Mouse (Mus musculus): Measurements from ENCODE around the gene Orm3. TPM values are rescaled to one million over a fixed set of nuclear protein-coding genes. Genes with fewer than 3 reads are reported as not detected.

Gene Orm3
- total RNA-seq (2012; rRNA removed) (not detected in 2 replicates), total RNA-seq (2014; rRNA removed) (not detected in 2 replicates), polyA plus RNA-seq (2012; ENCODE audit: insufficient read length, low read depth) (0.30 and 0.33 TPM in 2 replicates)

DNA sequence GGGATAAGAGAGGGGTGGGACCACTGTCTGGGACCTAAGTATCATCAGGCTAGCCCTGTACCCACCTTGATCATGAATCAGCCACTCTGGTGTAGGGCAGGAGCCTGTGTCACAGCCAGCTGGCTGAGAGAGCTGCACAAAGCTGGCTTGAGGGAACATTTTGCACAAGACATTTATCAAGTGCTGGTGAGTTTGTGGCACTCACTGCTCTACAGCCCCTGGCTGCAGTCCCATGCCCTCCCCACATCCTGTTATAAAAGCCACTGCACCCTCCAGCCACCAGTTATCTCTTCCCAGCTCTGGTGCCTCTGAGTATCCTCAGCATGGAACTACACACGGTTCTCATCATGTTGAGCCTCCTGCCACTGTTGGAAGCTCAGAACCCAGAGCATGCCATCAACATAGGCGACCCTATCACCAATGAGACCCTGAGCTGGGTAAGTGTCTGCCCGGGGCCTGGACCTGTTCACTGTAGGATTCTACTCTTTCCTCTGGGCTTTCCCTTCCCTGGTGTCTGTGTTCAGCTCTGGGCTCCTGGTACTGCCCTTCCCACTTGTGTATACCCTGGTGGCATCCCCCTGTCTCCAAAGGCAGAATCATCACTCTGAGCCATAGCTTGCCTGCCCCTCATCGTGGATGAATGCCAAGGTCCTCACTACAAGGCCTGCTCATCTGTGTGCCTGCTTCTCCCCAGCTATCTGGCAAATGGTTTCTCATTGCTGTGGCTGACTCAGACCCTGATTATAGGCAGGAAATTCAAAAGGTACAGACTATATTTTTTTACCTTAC lies at the start of gene Orm3:
TSS of gene Orm3 (plus strand) at position 286 of the 789 bp plus-strand sequence.
- no peak within 1 kb of the TSS for H3K27ac ChIP-seq (ENCODE audit: insufficient read depth, low read depth)
- in situ Hi-C loops (cut with MboI; ENCODE audit: low pct_ligation_motif_present, low pct_unique_long_range_greater_than_20kb, low sequenced_read_pairs) (loop anchor here (10.0 kb wide), 1 partner anchor 49 kb away; the partner anchor contains the start of gene Akna), dilution Hi-C loops (cut with MboI; ENCODE audit: extremely low pct_ligation_motif_present, extremely low pct_unique_long_range_greater_than_20kb, low sequenced_read_pairs) (no loop called here)
- DNase-seq (ENCODE audit: extremely low read depth): no peak
- no peak within 1 kb of the TSS for H3K4me3 ChIP-seq (replicated peaks in 1 of 3; ENCODE audit: low read depth in 2 of 3, low read length in 2 of 3, poor library complexity in 1 of 3)
- peaks cover 21 to 26% of the 10 kb centered on the region in 2 experiments for H3K4me1 ChIP-seq (ENCODE audit: control insufficient read depth in 1 of 2, insufficient read depth in 2 of 2)
- no peak within 1 kb of the TSS for H3K4me2 ChIP-seq (ENCODE audit: insufficient read depth, low read depth, poor library complexity, severe bottlenecking)
- no peak for TF ChIP-seq ETS1 (conservative IDR thresholded peaks at IDR 0.05; ENCODE audit: low read depth, low read length)
- TF ChIP-seq PAX5 (IDR thresholded peaks at IDR 0.05; ENCODE audit: low read length): no peak
- TF ChIP-seq MAX (IDR thresholded peaks at IDR 0.05; ENCODE audit: low read length): no peak
- no peak for TF ChIP-seq BHLHE40 (IDR thresholded peaks at IDR 0.05; ENCODE audit: low read depth, low read length)
- no peaks in the 10 kb centered on the region for H3K79me2 ChIP-seq (replicated peaks; ENCODE audit: control insufficient read depth, extremely low read depth, insufficient read depth, poor library complexity, severe bottlenecking)
- peaks cover 14 to 22% of the 10 kb centered on the region in 2 experiments for H3K36me3 ChIP-seq (replicated peaks in 1 of 2; ENCODE audit: control insufficient read depth in 1 of 2, insufficient read depth in 1 of 2, low read length in 1 of 2)
- H3K9ac ChIP-seq (ENCODE audit: insufficient read depth, low read depth): no peak within 1 kb of the TSS
- H3K27me3 ChIP-seq (replicated peaks): no peaks in the 10 kb centered on the region
- no peaks in the 10 kb centered on the region for H3K9me3 ChIP-seq (replicated peaks; ENCODE audit: low read length)

DNA sequence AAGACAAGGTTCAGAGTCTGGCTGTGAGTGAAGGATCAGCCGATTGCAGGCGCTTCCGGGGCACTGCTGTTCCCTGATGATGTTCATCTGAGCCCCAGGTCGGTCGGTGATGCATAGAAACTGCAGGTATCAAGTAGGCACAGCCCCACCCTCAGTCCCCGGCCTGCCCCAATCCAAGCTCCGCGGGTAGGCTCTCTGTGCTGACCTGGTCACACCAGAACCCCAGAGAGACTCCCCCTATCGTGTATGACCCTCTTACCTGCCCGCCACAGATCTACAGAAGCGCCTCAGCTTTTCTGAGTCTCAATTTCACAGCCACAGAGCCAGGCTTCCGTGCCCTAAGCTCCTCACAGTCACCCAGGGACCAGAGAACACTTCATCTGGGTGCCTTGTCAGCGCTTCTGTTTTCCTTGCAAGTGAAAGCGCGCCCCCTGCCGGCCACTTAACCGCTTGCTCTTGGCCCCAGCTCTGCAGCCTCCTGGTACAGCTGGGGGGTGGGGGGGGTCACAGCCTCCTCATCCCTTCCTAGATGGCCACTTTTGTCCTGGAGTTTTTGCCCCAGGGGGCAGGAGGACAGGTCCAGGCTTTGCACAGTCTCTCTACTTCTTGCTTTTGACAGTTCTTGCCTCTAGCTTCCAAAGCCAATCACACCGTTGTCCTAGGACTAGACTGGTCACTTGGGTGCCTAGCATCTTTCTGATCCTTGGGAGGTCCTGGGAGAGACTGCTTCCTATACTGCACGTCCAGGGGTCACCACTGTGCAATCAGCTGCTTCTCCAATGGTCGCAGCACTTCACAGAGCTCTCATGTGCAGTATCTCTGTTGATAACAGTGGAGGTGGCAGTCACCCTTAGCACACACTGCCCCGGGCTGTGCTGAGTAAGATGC lies 48.5 kb upstream of the Orm3 start:
- H3K27ac ChIP-seq (ENCODE audit: insufficient read depth, low read depth): no peak overlapping the region
- H3K4me3 ChIP-seq (replicated peaks in 1 of 3; ENCODE audit: low read depth in 2 of 3, low read length in 2 of 3, poor library complexity in 1 of 3): no peak overlapping the region
- peaks cover 3 to 4% of the 10 kb centered on the region in 2 experiments; a peak in 1 of 4 replicates for H3K4me1 ChIP-seq (ENCODE audit: control insufficient read depth in 1 of 2, insufficient read depth in 2 of 2)
- no peaks in the 10 kb centered on the region for H3K36me3 ChIP-seq (replicated peaks in 1 of 2; ENCODE audit: control insufficient read depth in 1 of 2, insufficient read depth in 1 of 2, low read length in 1 of 2)
- peak; percentile 76 for DNase-seq (ENCODE audit: extremely low read depth)
- no peak overlapping the region for H3K9ac ChIP-seq (ENCODE audit: insufficient read depth, low read depth)
- peaks cover 94% of the 10 kb centered on the region for H3K27me3 ChIP-seq (replicated peaks)
- dilution Hi-C loops (cut with MboI; ENCODE audit: extremely low pct_ligation_motif_present, extremely low pct_unique_long_range_greater_than_20kb, low sequenced_read_pairs) (no loop called here), in situ Hi-C loops (cut with MboI; ENCODE audit: low pct_ligation_motif_present, low pct_unique_long_range_greater_than_20kb, low sequenced_read_pairs) (no loop called here)
- H3K79me2 ChIP-seq (replicated peaks; ENCODE audit: control insufficient read depth, extremely low read depth, insufficient read depth, poor library complexity, severe bottlenecking): no peaks in the 10 kb centered on the region
- H3K4me2 ChIP-seq (ENCODE audit: insufficient read depth, low read depth, poor library complexity, severe bottlenecking): no peak overlapping the region
- H3K9me3 ChIP-seq (replicated peaks; ENCODE audit: low read length): no peaks in the 10 kb centered on the region
- TF ChIP-seq POLR2AphosphoS2 (IDR thresholded peaks at IDR 0.05; ENCODE audit: low read depth, low read length) (no peak), NELFE (IDR thresholded peaks at IDR 0.05; ENCODE audit: low read depth, low read length) (no peak), CTCF (conservative IDR thresholded peaks at IDR 0.05 in 1 of 2, IDR thresholded peaks at IDR 0.05 in 1 of 2; ENCODE audit: low read depth in 2 of 2, low read length in 2 of 2) (peak; percentile 7 to 87; a peak in 3 of 4 replicates), USF1 (IDR thresholded peaks at IDR 0.05; ENCODE audit: low read depth, low read length) (no peak), ZKSCAN1 (IDR thresholded peaks at IDR 0.05; ENCODE audit: borderline replicate concordance, low read depth, low read length) (no peak), MAFK (IDR thresholded peaks at IDR 0.05; ENCODE audit: insufficient replicate concordance, low read length) (peak; percentile 88), MEF2A (IDR thresholded peaks at IDR 0.05; ENCODE audit: borderline replicate concordance, low read depth, low read length) (no peak), GABPA (IDR thresholded peaks at IDR 0.05; ENCODE audit: insufficient replicate concordance, low read depth, low read length) (no peak), ZC3H11A (IDR thresholded peaks at IDR 0.05; ENCODE audit: low read depth, low read length) (no peak), JUN (IDR thresholded peaks at IDR 0.05; ENCODE audit: insufficient read depth, low read depth, low read length) (no peak), TBP (conservative IDR thresholded peaks at IDR 0.05; ENCODE audit: low read depth, low read length) (no peak), MAZ (IDR thresholded peaks at IDR 0.05; ENCODE audit: low read depth, low read length) (no peak), MAX (IDR thresholded peaks at IDR 0.05; ENCODE audit: low read length) (no peak), JUND (conservative IDR thresholded peaks at IDR 0.05; ENCODE audit: low read depth, low read length) (no peak), EP300 (IDR thresholded peaks at IDR 0.05; ENCODE audit: low read length) (no peak), MYC (IDR thresholded peaks at IDR 0.05; ENCODE audit: low read depth, low read length) (no peak), SMC3 (IDR thresholded peaks at IDR 0.05; ENCODE audit: low read depth, low read length) (peak; percentile 89), TCF12 (IDR thresholded peaks at IDR 0.05; ENCODE audit: low read depth, low read length) (no peak), ZMIZ1 (IDR thresholded peaks at IDR 0.05; ENCODE audit: low read depth, low read length) (no peak), RCOR1 (conservative IDR thresholded peaks at IDR 0.05; ENCODE audit: low read depth, low read length) (no peak), KAT2A (IDR thresholded peaks at IDR 0.05; ENCODE audit: insufficient replicate concordance, low read length) (no peak), USF2 (conservative IDR thresholded peaks at IDR 0.05; ENCODE audit: low read depth, low read length) (no peak), RAD21 (IDR thresholded peaks at IDR 0.05; ENCODE audit: low read depth, low read length) (peak; percentile 68), MXI1 (IDR thresholded peaks at IDR 0.05; ENCODE audit: low read depth, low read length) (no peak), UBTF (IDR thresholded peaks at IDR 0.05; ENCODE audit: low read depth, low read length) (no peak), POLR2A (IDR thresholded peaks at IDR 0.05; ENCODE audit: low read depth, low read length) (no peak), ETS1 (conservative IDR thresholded peaks at IDR 0.05; ENCODE audit: low read depth, low read length) (no peak)

Measured in CH12.LX (cell line).